17 mouse cellular contexts compared by ENCODE assay signal in genomic region chr12:118042196-118042595, GRCm38 (mm10).
DNase-seq lines count a peak whose midpoint lies in the region; ATAC-seq and TF ChIP-seq lines count a peak whose summit lies in the region.
"Had no signal": no experiment of that assay in that cellular context is flagged by ENCODE, and none has a peak within 500 bp of the region (broad histone marks: within the 10 kb centered on the region; RNA-seq: fewer than 3 reads in every experiment).

No protein-coding gene starts in this region.

- peak; percentile 66 for ATAC-seq in forebrain, postnatal 0 days
- no peak for ATAC-seq in hindbrain, embryonic 11.5 days (ENCODE audit: low FRiP score)

- no peak overlapping the region for H3K4me3 ChIP-seq in forebrain, postnatal 0 days (ENCODE audit: low read depth, low read length)
- H3K4me3 ChIP-seq in forebrain, embryonic 10.5 days, result no peak overlapping the region
- no peak overlapping the region for H3K4me3 ChIP-seq in layer of hippocampus, adult 2 months
- H3K4me3 ChIP-seq in hindbrain, embryonic 11.5 days (ENCODE audit: low read depth, low read length), result no peak overlapping the region
- H3K4me3 ChIP-seq: hindbrain, embryonic 15.5 days; left cerebral cortex, adult 2 months; limb, embryonic 12.5 days; neural tube, embryonic 13.5 days; stomach, embryonic 15.5 days had no signal

- TF ChIP-seq CTCF in forebrain, postnatal 0 days (IDR thresholded peaks at IDR 0.05; ENCODE audit: low read depth), result no peak
- no peak for TF ChIP-seq CTCF in layer of hippocampus, adult 2 months (conservative IDR thresholded peaks at IDR 0.05)

- H3K4me1 ChIP-seq in forebrain, postnatal 0 days (ENCODE audit: insufficient read depth), result no peaks in the 10 kb centered on the region
- no peaks in the 10 kb centered on the region for H3K4me1 ChIP-seq in forebrain, embryonic 10.5 days
- H3K4me1 ChIP-seq in hindbrain, embryonic 11.5 days (replicated peaks; ENCODE audit: control insufficient read depth, insufficient read depth, low read length), result no peaks in the 10 kb centered on the region
- H3K4me1 ChIP-seq: hindbrain, embryonic 15.5 days; limb, embryonic 12.5 days; neural tube, embryonic 13.5 days; stomach, embryonic 15.5 days had no signal

- no peaks in the 10 kb centered on the region for H3K9me3 ChIP-seq in forebrain, postnatal 0 days (ENCODE audit: low read length)
- H3K9me3 ChIP-seq in forebrain, embryonic 10.5 days, result no peaks in the 10 kb centered on the region
- H3K9me3 ChIP-seq in hindbrain, embryonic 11.5 days (ENCODE audit: control insufficient read depth, low read length), result no peaks in the 10 kb centered on the region
- H3K9me3 ChIP-seq: hindbrain, embryonic 15.5 days; limb, embryonic 12.5 days; neural tube, embryonic 13.5 days; stomach, embryonic 15.5 days had no signal

- DNase-seq in forebrain, postnatal 0 days, result peak; percentile 43
- DNase-seq in forebrain, embryonic 10.5 days (ENCODE audit: extremely low spot score, low spot score), result no peak
- peak; percentile 1 to 11 for DNase-seq in layer of hippocampus, adult 18-20 months (ENCODE audit: low spot score in 2 of 2)
- DNase-seq in layer of hippocampus, adult 2 months (ENCODE audit: low spot score in 2 of 2), result no peak
- peak; percentile 64 for DNase-seq in cerebellum, adult 8-10 months
- DNase-seq in skeletal muscle tissue, adult 2 months (ENCODE audit: low read depth, low spot score), result peak; percentile 64
- DNase-seq in hindbrain, embryonic 11.5 days (ENCODE audit: low spot score), result no peak
- DNase-seq: adrenal gland, adult 8-10 months; B cell, adult 2 months; kidney, adult 18-20 months; kidney, postnatal 25 days; thymus, postnatal 36 days had no signal

- H3K27ac ChIP-seq in forebrain, postnatal 0 days (ENCODE audit: low read depth, low read length), result no peak overlapping the region
- H3K27ac ChIP-seq in forebrain, embryonic 10.5 days, result no peak overlapping the region
- no peak overlapping the region for H3K27ac ChIP-seq in layer of hippocampus, adult 2 months
- no peak overlapping the region for H3K27ac ChIP-seq in hindbrain, embryonic 11.5 days (ENCODE audit: low read depth, low read length)
- H3K27ac ChIP-seq: hindbrain, embryonic 15.5 days; left cerebral cortex, adult 2 months; limb, embryonic 12.5 days; neural tube, embryonic 13.5 days; stomach, embryonic 15.5 days had no signal

- no peak overlapping the region for H3K4me2 ChIP-seq in forebrain, postnatal 0 days (ENCODE audit: low read depth)
- H3K4me2 ChIP-seq in hindbrain, embryonic 11.5 days (replicated peaks; ENCODE audit: low read depth, low read length), result no peak overlapping the region
- H3K4me2 ChIP-seq: hindbrain, embryonic 15.5 days; limb, embryonic 12.5 days; neural tube, embryonic 13.5 days; stomach, embryonic 15.5 days had no signal

- 65% methylated on average over 2 of the region's 2 CpGs for WGBS in forebrain, postnatal 0 days
- WGBS in forebrain, embryonic 10.5 days, result 83% methylated on average over 2 of the region's 2 CpGs
- WGBS in hindbrain, embryonic 11.5 days, result 83% methylated on average over 2 of the region's 2 CpGs

- no peaks in the 10 kb centered on the region for H3K27me3 ChIP-seq in forebrain, postnatal 0 days (ENCODE audit: insufficient read depth, low read length)
- no peaks in the 10 kb centered on the region for H3K27me3 ChIP-seq in forebrain, embryonic 10.5 days (ENCODE audit: poor library complexity, severe bottlenecking)
- H3K27me3 ChIP-seq in hindbrain, embryonic 11.5 days (ENCODE audit: control insufficient read depth, insufficient read depth, low read length), result no peaks in the 10 kb centered on the region
- H3K27me3 ChIP-seq: hindbrain, embryonic 15.5 days; limb, embryonic 12.5 days; stomach, embryonic 15.5 days had no signal

- no peaks in the 10 kb centered on the region for H3K36me3 ChIP-seq in forebrain, postnatal 0 days (ENCODE audit: insufficient read depth)
- H3K36me3 ChIP-seq in forebrain, embryonic 10.5 days (replicated peaks), result no peaks in the 10 kb centered on the region
- H3K36me3 ChIP-seq in hindbrain, embryonic 11.5 days (ENCODE audit: control insufficient read depth, insufficient read depth, low read length), result no peaks in the 10 kb centered on the region
- H3K36me3 ChIP-seq: hindbrain, embryonic 15.5 days; limb, embryonic 12.5 days; neural tube, embryonic 13.5 days; stomach, embryonic 15.5 days had no signal

- no peak overlapping the region for H3K9ac ChIP-seq in forebrain, postnatal 0 days
- no peak overlapping the region for H3K9ac ChIP-seq in hindbrain, embryonic 11.5 days (ENCODE audit: low read depth, low read length)
- H3K9ac ChIP-seq: hindbrain, embryonic 15.5 days; limb, embryonic 12.5 days; neural tube, embryonic 13.5 days; stomach, embryonic 15.5 days had no signal

Comparison
In these comparisons a context has a peak if more than half of its experiments do, and no peak if none do; other contexts are left out.
1. DNase-seq: peak in forebrain, postnatal 0 days (single experiment), layer of hippocampus, adult 18-20 months (2 of 2), cerebellum, adult 8-10 months (single experiment) and skeletal muscle tissue, adult 2 months (single experiment); none in forebrain, embryonic 10.5 days (single experiment), layer of hippocampus, adult 2 months (0 of 2) and hindbrain, embryonic 11.5 days (single experiment).